Mouse (Mus musculus) G1E (cell line): ENCODE results near the gene Adap2.
"Not testable (repeated sequence)": the region's sequence is repeated elsewhere in the genome, so short reads cannot be mapped to it uniquely, and the experiment has no call there.

Experiments
- CTCF ChIP-seq: IDR thresholded peaks from 2 replicates; pipeline ENCODE4 v1.5.1; 2012; ENCODE audit warnings: low read depth, low read length, inconsistent platforms, mixed read lengths
- GATA1 ChIP-seq: IDR thresholded peaks from 2 replicates; pipeline ENCODE4 v1.6.1; 2012; ENCODE audit warnings: borderline replicate concordance, low read length, inconsistent platforms, mixed read lengths
- GATA2 ChIP-seq: IDR thresholded peaks from 2 replicates; pipeline ENCODE4 v1.6.1; 2012; ENCODE audit warnings: low read depth, low read length, inconsistent platforms, borderline replicate concordance
- POLR2AphosphoS5 ChIP-seq: IDR thresholded peaks from 2 replicates; pipeline ENCODE4 v1.6.1; 2012; ENCODE audit warnings: low read depth, low read length, inconsistent platforms; ENCODE audit not compliant: insufficient replicate concordance
- TAL1 ChIP-seq: conservative IDR thresholded peaks from 2 replicates; pipeline ENCODE4 v1.6.1; 2012; ENCODE audit warnings: low read depth, low read length, inconsistent platforms, mixed read lengths

- not testable (repeated sequence) for TF ChIP-seq TAL1, CTCF, GATA1, GATA2, POLR2AphosphoS5
Measured at GRCm38 (mm10) chr11:80185441-80185976, 31.6 kb downstream of the Adap2 start.
